Mouse (Mus musculus): ENCODE results near the gene Flt4. TPM values are rescaled to one million over a fixed set of nuclear protein-coding genes. Genes with fewer than 3 reads are reported as not detected.

Flt4 gene
- polyA plus RNA-seq, 1 experiment from 2014 or later = 7.5 TPM

DNA sequence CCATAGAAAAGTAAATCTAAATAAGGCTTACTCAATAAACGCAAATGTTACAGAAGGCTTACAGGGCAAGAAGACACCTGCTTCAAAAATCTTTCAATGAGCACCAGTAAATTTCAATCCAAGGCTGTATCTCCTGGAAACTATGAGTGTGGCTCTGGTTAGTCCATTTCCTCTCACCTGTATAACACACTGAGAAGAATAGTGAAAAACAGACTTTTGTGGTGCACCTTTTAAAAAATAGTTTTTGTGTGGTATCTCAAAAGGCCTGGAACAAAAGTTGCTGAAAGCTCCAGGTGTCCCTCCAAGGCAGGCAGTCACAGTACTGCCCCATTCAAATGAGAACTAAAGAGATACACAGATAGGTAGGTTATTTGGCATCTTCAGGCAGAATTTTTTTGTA, 90.0 kb downstream of the Flt4 start:
- H3K4me1 ChIP-seq (ENCODE audit: control insufficient read depth, insufficient read depth, low read length) = no peaks in the 10 kb centered on the region
- no peaks in the 10 kb centered on the region for H3K27me3 ChIP-seq (replicated peaks; ENCODE audit: control insufficient read depth, insufficient read depth, low read length)
- no peak overlapping the region for H3K4me2 ChIP-seq (ENCODE audit: low read depth, low read length)
- 96% methylated on average over 1 of the region's 1 CpGs for WGBS
- H3K4me3 ChIP-seq (ENCODE audit: low read depth, low read length) = no peak overlapping the region
- no peak overlapping the region for H3K27ac ChIP-seq (replicated peaks; ENCODE audit: low read depth, low read length)
- no peak overlapping the region for H3K9ac ChIP-seq (ENCODE audit: low read depth, low read length)
- peaks cover 64% of the 10 kb centered on the region for H3K36me3 ChIP-seq (ENCODE audit: control insufficient read depth, insufficient read depth, low read length)
- ATAC-seq (ENCODE audit: low read depth) (no peak), DNase-seq (ENCODE audit: low spot score) (no peak)
- H3K9me3 ChIP-seq (ENCODE audit: control insufficient read depth, low read length) = no peaks in the 10 kb centered on the region

DNA sequence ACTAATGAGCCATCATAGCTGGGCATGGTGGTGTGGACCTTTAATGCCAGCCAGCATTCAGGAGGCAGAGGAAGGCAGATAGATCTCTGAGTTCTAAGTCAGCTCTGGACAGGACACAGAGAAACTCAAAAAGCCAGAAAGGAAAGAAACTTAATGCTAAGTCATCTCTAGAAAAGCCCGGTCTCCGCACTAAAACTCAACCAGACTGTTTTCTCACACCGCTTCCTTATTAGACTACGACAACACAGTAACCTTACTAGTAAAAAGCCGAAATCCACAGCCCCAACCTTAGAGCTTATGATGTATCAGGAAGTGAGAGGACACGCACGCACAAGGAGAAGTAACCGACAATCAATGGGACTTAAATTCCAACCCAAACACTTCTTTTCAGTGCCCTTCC, 93.0 kb downstream of the Flt4 start:
- no peak overlapping the region for H3K27ac ChIP-seq (replicated peaks; ENCODE audit: low read depth, low read length)
- H3K9me3 ChIP-seq (ENCODE audit: control insufficient read depth, low read length) = no peaks in the 10 kb centered on the region
- no peaks in the 10 kb centered on the region for H3K4me1 ChIP-seq (ENCODE audit: control insufficient read depth, insufficient read depth, low read length)
- H3K4me3 ChIP-seq (ENCODE audit: low read depth, low read length) = no peak overlapping the region
- H3K36me3 ChIP-seq (ENCODE audit: control insufficient read depth, insufficient read depth, low read length) = peaks cover 76% of the 10 kb centered on the region
- H3K9ac ChIP-seq (ENCODE audit: low read depth, low read length) = no peak overlapping the region
- H3K27me3 ChIP-seq (replicated peaks; ENCODE audit: control insufficient read depth, insufficient read depth, low read length) = no peaks in the 10 kb centered on the region
- no peak for ATAC-seq (ENCODE audit: low read depth)
- 98% methylated on average over 8 of the region's 8 CpGs for WGBS
- no peak for DNase-seq (ENCODE audit: low spot score)
- H3K4me2 ChIP-seq (ENCODE audit: low read depth, low read length) = no peak overlapping the region

Other genes with a start within 250 kb of the Flt4 start
- gene Olfr1389, start 186.2 kb upstream of the Flt4 start, polyA plus RNA-seq (2014; fragmentation: Nextera tagmentation; extraction: Ambion mirVana) = 0.05 TPM in 1 of 2 replicates, not detected in the other
- gene Olfr1388, start 172.6 kb upstream of the Flt4 start, polyA plus RNA-seq (2014; fragmentation: Nextera tagmentation; extraction: Ambion mirVana) = 0.09 and 0.11 TPM in 2 replicates
- 0.07 TPM in 1 of 2 replicates, not detected in the other for gene Olfr1387, start 153.9 kb upstream of the Flt4 start, polyA plus RNA-seq (2014; fragmentation: Nextera tagmentation; extraction: Ambion mirVana)
- 0.09 and 0.18 TPM in 2 replicates for gene Olfr1386, start 144.2 kb upstream of the Flt4 start, polyA plus RNA-seq (2014; fragmentation: Nextera tagmentation; extraction: Ambion mirVana)
- gene Olfr1385, start 120.2 kb upstream of the Flt4 start, polyA plus RNA-seq (2014; fragmentation: Nextera tagmentation; extraction: Ambion mirVana) = 0.07 TPM in 1 of 2 replicates, not detected in the other
- gene Olfr1384, start 102.5 kb upstream of the Flt4 start, polyA plus RNA-seq (2014; fragmentation: Nextera tagmentation; extraction: Ambion mirVana) = 0.06 TPM in 1 of 2 replicates, not detected in the other
- gene Olfr1383, start 89.6 kb upstream of the Flt4 start, polyA plus RNA-seq (2014; fragmentation: Nextera tagmentation; extraction: Ambion mirVana) = not detected in 2 replicates
- gene Olfr1382, start 81.0 kb upstream of the Flt4 start, polyA plus RNA-seq (2014; fragmentation: Nextera tagmentation; extraction: Ambion mirVana) = not detected in 2 replicates
- not detected in 2 replicates for gene Olfr1381, start 65.8 kb upstream of the Flt4 start, polyA plus RNA-seq (2014; fragmentation: Nextera tagmentation; extraction: Ambion mirVana)
- not detected in 2 replicates for gene Olfr1380, start 52.4 kb upstream of the Flt4 start, polyA plus RNA-seq (2014; fragmentation: Nextera tagmentation; extraction: Ambion mirVana)
- not detected in 2 replicates for gene Scgb3a1, start 54.3 kb downstream of the Flt4 start, polyA plus RNA-seq (2014; fragmentation: Nextera tagmentation; extraction: Ambion mirVana)
- gene Cnot6, start 103.5 kb downstream of the Flt4 start, polyA plus RNA-seq (2014; fragmentation: Nextera tagmentation; extraction: Ambion mirVana) = 56.4 and 60.1 TPM in 2 replicates
- 22.5 and 26.9 TPM in 2 replicates for gene Gfpt2, start 184.9 kb downstream of the Flt4 start, polyA plus RNA-seq (2014; fragmentation: Nextera tagmentation; extraction: Ambion mirVana)
- gene Mapk9, start 237.5 kb downstream of the Flt4 start, polyA plus RNA-seq (2014; fragmentation: Nextera tagmentation; extraction: Ambion mirVana) = 41.7 and 43.0 TPM in 2 replicates